Mouse (Mus musculus): ENCODE measurements around the gene 2010300C02Rik.
A peak's percentile ranks its signal among the peaks of the same experiment; 100 is the strongest.

GRCm38 (mm10) chr1:37639101-37639500 lies 80.8 kb downstream of the 2010300C02Rik start:
- TF ChIP-seq CTCF (IDR thresholded peaks at IDR 0.05; ENCODE audit: extremely low read depth, insufficient read length, insufficient replicate concordance, low read depth, low read length) (peak; percentile 81; the same call in 1 of the 2 replicates), POLR2A (IDR thresholded peaks at IDR 0.05; ENCODE audit: low read depth, low read length) (no peak)
